Mouse (Mus musculus) neutrophil, adult 65 days (primary cell): Measurements from ENCODE around the gene Itih5. TPM values are rescaled to one million over a fixed set of nuclear protein-coding genes. Genes with fewer than 3 reads are reported as not detected.

Experiments used
- total RNA-seq: library from RNA; stranded (reverse); gene quantifications from 2 replicates; pipeline ENCODE4 v1.2.4, GENCODE M21; 2023

Gene Itih5
- 7.0 and 9.0 TPM in 2 replicates for total RNA-seq

GRCm38 (mm10) chr2:10153201-10154075 is at the start of gene Itih5:
Gene Itih5 (plus strand): TSS chr2:10153571.

GRCm38 (mm10) chr2:10131296-10131695 is 22.1 kb upstream of the Itih5 start, which contains the start of gene Itih2:
Gene Itih2 (minus strand): TSS chr2:10131396.

Other genes with a start within 250 kb of the Itih5 start
- 7.9 TPM in 2 replicates for gene Taf3, start 105.0 kb upstream of the Itih5 start, total RNA-seq
- gene Atp5c1, start 73.1 kb upstream of the Itih5 start, total RNA-seq = 92.0 and 99.3 TPM in 2 replicates
- gene Kin, start 73.0 kb upstream of the Itih5 start, total RNA-seq = 14.8 and 20.3 TPM in 2 replicates
- gene Itih2, start 22.2 kb upstream of the Itih5 start, total RNA-seq = not detected in 2 replicates
- gene Sfmbt2, start 216.9 kb downstream of the Itih5 start, total RNA-seq = 13.3 and 23.8 TPM in 2 replicates